Mouse (Mus musculus) G1E-ER4 (cell line): ENCODE data around the gene Gm973. TPM values are rescaled to one million over a fixed set of nuclear protein-coding genes. Genes with fewer than 3 reads are reported as not detected.

Experiments
- GATA1 ChIP-seq: IDR thresholded peaks from one replicate; pipeline ENCODE4 v1.8.0; 2012; ENCODE audit warnings: low read length, inconsistent platforms
- polyA plus RNA-seq: library from polyadenylated mRNA; stranded (reverse); fragments of >175 nt; gene quantifications from 2 replicates; pipeline ENCODE4 v1.2.3, GENCODE M21; 2012

Gm973 gene
- polyA plus RNA-seq, 1 experiment: not detected

GRCm38 (mm10) chr1:59484791-59485785, 31.0 kb upstream of the Gm973 start:
- TF ChIP-seq GATA1: no peak

GRCm38 (mm10) chr1:59485803-59486202, 30.3 kb upstream of the Gm973 start:
- TF ChIP-seq GATA1: no peak

GRCm38 (mm10) chr1:59487651-59488051, 28.4 kb upstream of the Gm973 start:
- TF ChIP-seq GATA1: no peak

- TF ChIP-seq GATA1: no peak
Measured at GRCm38 (mm10) chr1:59488481-59488880, 27.6 kb upstream of the Gm973 start.

- no peak for TF ChIP-seq GATA1
Measured at GRCm38 (mm10) chr1:59488991-59489390, 27.1 kb upstream of the Gm973 start.

- no peak for TF ChIP-seq GATA1
Measured at GRCm38 (mm10) chr1:59491517-59491916, 24.5 kb upstream of the Gm973 start.

- TF ChIP-seq GATA1: no peak
Measured at GRCm38 (mm10) chr1:59492432-59492831, 23.6 kb upstream of the Gm973 start.

GRCm38 (mm10) chr1:59495970-59496369, 20.1 kb upstream of the Gm973 start:
- no peak for TF ChIP-seq GATA1

- TF ChIP-seq GATA1: peak; percentile 95
Measured at GRCm38 (mm10) chr1:59497741-59498613, 18.1 kb upstream of the Gm973 start.

- TF ChIP-seq GATA1: no peak
Measured at GRCm38 (mm10) chr1:59499327-59499726, 16.7 kb upstream of the Gm973 start.

- TF ChIP-seq GATA1: no peak
Measured at GRCm38 (mm10) chr1:59502355-59502754, 13.7 kb upstream of the Gm973 start.

- TF ChIP-seq GATA1: no peak
Measured at GRCm38 (mm10) chr1:59503659-59504301, 12.3 kb upstream of the Gm973 start.

- TF ChIP-seq GATA1: no peak
Measured at GRCm38 (mm10) chr1:59504302-59504700, 11.8 kb upstream of the Gm973 start.

GRCm38 (mm10) chr1:59508463-59509139, 7.5 kb upstream of the Gm973 start:
- TF ChIP-seq GATA1: no peak
